Comparison of ENCODE assay signal across 12 mouse cellular contexts in the genomic region with DNA sequence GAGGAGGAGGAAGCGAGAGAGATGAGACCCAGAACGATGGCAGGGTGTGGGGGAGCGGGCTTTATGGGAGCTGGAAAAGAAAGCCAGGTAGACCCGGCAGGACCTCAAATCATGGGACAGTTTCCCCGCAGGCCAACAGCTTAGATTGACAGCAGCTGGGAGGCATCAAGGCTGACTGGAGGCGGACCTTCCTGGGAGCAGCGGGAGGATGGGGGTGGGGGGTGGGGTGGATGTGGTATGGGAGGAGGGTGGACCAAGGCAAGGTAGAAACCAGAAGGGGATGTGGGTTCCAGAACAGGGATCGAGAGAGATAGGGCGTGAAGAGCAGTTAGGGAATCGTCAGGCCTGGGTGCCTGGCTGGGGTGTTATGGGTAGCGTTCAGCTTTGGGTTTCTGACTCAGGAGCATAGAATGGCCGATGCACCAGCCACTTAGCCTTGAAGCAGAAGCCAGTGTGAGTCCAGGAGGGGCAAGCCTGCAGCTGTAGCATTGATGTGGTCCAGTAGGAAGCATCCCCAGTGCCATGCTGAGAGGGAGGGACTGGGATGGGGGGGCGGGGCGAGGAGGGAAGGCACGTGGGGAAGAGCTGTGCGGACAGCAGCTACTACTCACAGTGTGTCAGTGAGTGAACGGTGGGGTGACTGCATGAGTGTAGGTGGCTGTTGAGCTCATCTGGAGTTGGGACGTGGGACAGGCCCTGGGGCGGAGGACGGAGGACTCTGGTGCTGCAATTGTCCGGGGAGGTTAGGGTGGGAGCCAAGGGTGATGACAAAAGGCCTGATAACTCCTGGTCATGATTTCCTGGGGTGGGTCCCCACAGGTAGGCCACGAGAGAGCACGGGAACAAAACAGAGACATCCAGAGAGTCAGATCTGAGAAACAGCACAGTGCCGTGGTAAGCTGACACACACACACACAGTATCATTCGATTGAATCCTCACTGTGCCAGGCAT.
A peak's percentile ranks its signal among the peaks of the same experiment; 100 is the strongest.
DNase-seq lines count a peak whose midpoint lies in the region; ATAC-seq lines count a peak whose summit lies in the region.
"Had no signal": no experiment of that assay in that cellular context is flagged by ENCODE, and none has a peak within 500 bp of the region (broad histone marks: within the 10 kb centered on the region; RNA-seq: fewer than 3 reads in every experiment).

No protein-coding gene starts in this region.

- H3K4me3 ChIP-seq in heart, embryonic 13.5 days = 0 out of 2 replicates have a peak overlapping the region, but pooled peaks have one; percentile 4
- no peak overlapping the region for H3K4me3 ChIP-seq in midbrain, embryonic 11.5 days (ENCODE audit: low read depth, low read length)
- H3K4me3 ChIP-seq in midbrain, embryonic 16.5 days (ENCODE audit: low read depth, low read length) = no peak overlapping the region
- no peak overlapping the region for H3K4me3 ChIP-seq in forebrain, embryonic 15.5 days
- no peak overlapping the region for H3K4me3 ChIP-seq in neural tube, embryonic 15.5 days (replicated peaks)

- no peak for DNase-seq in heart, adult 8-10 months (ENCODE audit: low spot score)
- no peak for DNase-seq in midbrain, embryonic 11.5 days (ENCODE audit: low spot score, missing footprints)
- DNase-seq in thymus, postnatal 4 days = no peak
- DNase-seq in thymus, postnatal 25 days = no peak
- DNase-seq: adrenal gland, adult 8-10 months; cerebellum, postnatal 10 days; heart, postnatal 14 days had no signal

- no peak overlapping the region for H3K9ac ChIP-seq in heart, embryonic 13.5 days
- no peak overlapping the region for H3K9ac ChIP-seq in midbrain, embryonic 11.5 days (ENCODE audit: low read length)
- H3K9ac ChIP-seq in midbrain, embryonic 16.5 days (ENCODE audit: low read depth, low read length) = no peak overlapping the region
- H3K9ac ChIP-seq in forebrain, embryonic 15.5 days (replicated peaks) = no peak overlapping the region
- no peak overlapping the region for H3K9ac ChIP-seq in neural tube, embryonic 15.5 days (replicated peaks)
- H3K9ac ChIP-seq: liver, embryonic 14.5 days had no signal

- H3K4me2 ChIP-seq in heart, embryonic 13.5 days = peak overlapping the region; percentile 24
- no peak overlapping the region for H3K4me2 ChIP-seq in midbrain, embryonic 11.5 days
- no peak overlapping the region for H3K4me2 ChIP-seq in midbrain, embryonic 16.5 days (ENCODE audit: low read length)
- no peak overlapping the region for H3K4me2 ChIP-seq in forebrain, embryonic 15.5 days (replicated peaks)
- no peak overlapping the region for H3K4me2 ChIP-seq in neural tube, embryonic 15.5 days

- peaks cover 25% of the 10 kb centered on the region for H3K27me3 ChIP-seq in heart, embryonic 13.5 days (replicated peaks)
- no peaks in the 10 kb centered on the region for H3K27me3 ChIP-seq in midbrain, embryonic 11.5 days (ENCODE audit: control insufficient read depth, insufficient read depth, low read length)
- no peaks in the 10 kb centered on the region for H3K27me3 ChIP-seq in midbrain, embryonic 16.5 days (ENCODE audit: control insufficient read depth, insufficient read depth, low read depth, low read length)
- H3K27me3 ChIP-seq in forebrain, embryonic 15.5 days = no peaks in the 10 kb centered on the region
- H3K27me3 ChIP-seq in neural tube, embryonic 15.5 days (replicated peaks) = no peaks in the 10 kb centered on the region

- 35% methylated on average over 25 of the region's 25 CpGs for WGBS in heart, embryonic 13.5 days
- 33% methylated on average over 25 of the region's 25 CpGs for WGBS in midbrain, embryonic 11.5 days
- 34% methylated on average over 25 of the region's 25 CpGs for whole genome bisulfite sequencing in midbrain, embryonic 16.5 days
- WGBS in forebrain, embryonic 15.5 days = 46% methylated on average over 25 of the region's 25 CpGs
- 38% methylated on average over 25 of the region's 25 CpGs for WGBS in neural tube, embryonic 15.5 days

- no peaks in the 10 kb centered on the region for H3K9me3 ChIP-seq in heart, embryonic 13.5 days
- H3K9me3 ChIP-seq in midbrain, embryonic 11.5 days (ENCODE audit: control insufficient read depth, low read length) = no peaks in the 10 kb centered on the region
- H3K9me3 ChIP-seq in midbrain, embryonic 16.5 days (replicated peaks; ENCODE audit: control insufficient read depth, low read length, poor library complexity, severe bottlenecking) = no peaks in the 10 kb centered on the region
- no peaks in the 10 kb centered on the region for H3K9me3 ChIP-seq in forebrain, embryonic 15.5 days
- no peaks in the 10 kb centered on the region for H3K9me3 ChIP-seq in neural tube, embryonic 15.5 days (replicated peaks)

- H3K4me1 ChIP-seq in heart, embryonic 13.5 days = peaks cover 19% of the 10 kb centered on the region
- H3K4me1 ChIP-seq in midbrain, embryonic 11.5 days (ENCODE audit: control insufficient read depth, insufficient read depth, low read length) = peaks cover 9% of the 10 kb centered on the region
- peaks cover 13% of the 10 kb centered on the region for H3K4me1 ChIP-seq in midbrain, embryonic 16.5 days (ENCODE audit: control insufficient read depth, insufficient read depth, low read length)
- H3K4me1 ChIP-seq in forebrain, embryonic 15.5 days = peaks cover 26% of the 10 kb centered on the region
- H3K4me1 ChIP-seq in neural tube, embryonic 15.5 days = peaks cover 26% of the 10 kb centered on the region

- no peaks in the 10 kb centered on the region for H3K36me3 ChIP-seq in heart, embryonic 13.5 days
- no peaks in the 10 kb centered on the region for H3K36me3 ChIP-seq in midbrain, embryonic 11.5 days (ENCODE audit: control insufficient read depth, insufficient read depth, low read length)
- H3K36me3 ChIP-seq in midbrain, embryonic 16.5 days (ENCODE audit: control insufficient read depth, insufficient read depth, low read length) = no peaks in the 10 kb centered on the region
- no peaks in the 10 kb centered on the region for H3K36me3 ChIP-seq in forebrain, embryonic 15.5 days
- H3K36me3 ChIP-seq in neural tube, embryonic 15.5 days = no peaks in the 10 kb centered on the region

- H3K27ac ChIP-seq in heart, embryonic 13.5 days (replicated peaks) = no peak overlapping the region
- no peak overlapping the region for H3K27ac ChIP-seq in midbrain, embryonic 11.5 days (ENCODE audit: low read depth, low read length)
- H3K27ac ChIP-seq in midbrain, embryonic 16.5 days (ENCODE audit: low read length) = no peak overlapping the region
- H3K27ac ChIP-seq in forebrain, embryonic 15.5 days (replicated peaks) = 0 out of 2 replicates have a peak overlapping the region, but pooled peaks have one; percentile 8
- H3K27ac ChIP-seq in neural tube, embryonic 15.5 days (replicated peaks) = peak overlapping the region; percentile 91; the same call in 1 of the 2 replicates
- H3K27ac ChIP-seq: liver, embryonic 14.5 days had no signal

- peak; percentile 35; the same call in 1 of the 2 replicates for ATAC-seq in heart, embryonic 13.5 days (ENCODE audit: extremely low read depth, insufficient number of reproducible peaks, low FRiP score, low TSS enrichment)
- peak; percentile 26; the same call in 1 of the 2 replicates for ATAC-seq in midbrain, embryonic 11.5 days (ENCODE audit: low FRiP score)
- no peak; the same call in 1 of the 2 replicates for ATAC-seq in midbrain, embryonic 16.5 days
- no peak for ATAC-seq in forebrain, embryonic 15.5 days (replicated peaks)
- ATAC-seq in neural tube, embryonic 15.5 days (ENCODE audit: low FRiP score) = no peak

Comparison
In these comparisons a context has a peak if more than half of its experiments do, and no peak if none do; other contexts are left out.
1. ATAC-seq: peak in heart, embryonic 13.5 days (single experiment) and midbrain, embryonic 11.5 days (single experiment); none in midbrain, embryonic 16.5 days (single experiment), forebrain, embryonic 15.5 days (single experiment) and neural tube, embryonic 15.5 days (single experiment).
2. H3K27ac ChIP-seq: peak in forebrain, embryonic 15.5 days (single experiment) and neural tube, embryonic 15.5 days (single experiment); none in heart, embryonic 13.5 days (single experiment), midbrain, embryonic 11.5 days (single experiment) and midbrain, embryonic 16.5 days (single experiment).